Mouse (Mus musculus): Measurements from ENCODE around the gene Wnk2.

DNA sequence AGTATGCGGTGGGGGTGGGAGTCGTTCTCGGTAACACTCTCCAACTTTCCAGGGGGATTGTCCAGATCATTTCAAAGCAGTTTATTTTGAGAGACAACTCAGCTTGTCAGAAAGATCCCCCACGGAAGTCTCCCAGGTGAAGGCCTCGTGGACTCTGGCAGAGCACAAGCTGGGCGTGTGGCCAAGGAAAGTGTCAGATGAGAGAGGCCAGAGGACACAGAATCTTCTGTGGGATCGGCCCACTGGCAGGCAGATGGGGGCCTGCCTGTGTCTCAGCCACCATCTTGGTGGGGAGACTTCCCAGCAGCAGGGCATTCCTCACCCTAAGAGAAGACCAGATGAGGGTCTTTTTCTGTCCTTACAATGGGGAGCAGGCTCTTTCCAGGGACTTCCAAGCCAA is 60.4 kb downstream of the Wnk2 start:
- TF ChIP-seq CTCF (IDR thresholded peaks at IDR 0.05; ENCODE audit: borderline replicate concordance, insufficient read depth, low read length) (no peak), POLR2A (IDR thresholded peaks at IDR 0.05; ENCODE audit: low read depth, low read length) (no peak)

Measured in embryonic fibroblast, embryonic 13.5 days (primary cell).